Mouse (Mus musculus) granulocyte monocyte progenitor cell, adult 5-6 weeks (primary cell): ENCODE results near the gene Cfap52. TPM values are rescaled to one million over a fixed set of nuclear protein-coding genes. Genes with fewer than 3 reads are reported as not detected.

ENCODE experiments used
- ATAC-seq: replicated peaks from 2 replicates; pipeline ENCODE4 v1.8.0; 2016; ENCODE audit warnings: mild to moderate bottlenecking, moderate TSS enrichment, inconsistent platforms; ENCODE audit not compliant: poor library complexity, severe bottlenecking
- total RNA-seq, 2 experiments: library from RNA; stranded (forward) in 1 of 2; stranded (reverse) in 1 of 2; fragments of 200-712, 200-1000 nt in 1 of 2; fragments of >200 nt in 1 of 2; fragmentation: Nextera tagmentation in 1 of 2; gene quantifications; 2 replicates each; pipeline ENCODE4 v1.2.3; 2014 to 2017

Gene Cfap52
- total RNA-seq, 2 experiments from 2014 or later, result not detected

DNA sequence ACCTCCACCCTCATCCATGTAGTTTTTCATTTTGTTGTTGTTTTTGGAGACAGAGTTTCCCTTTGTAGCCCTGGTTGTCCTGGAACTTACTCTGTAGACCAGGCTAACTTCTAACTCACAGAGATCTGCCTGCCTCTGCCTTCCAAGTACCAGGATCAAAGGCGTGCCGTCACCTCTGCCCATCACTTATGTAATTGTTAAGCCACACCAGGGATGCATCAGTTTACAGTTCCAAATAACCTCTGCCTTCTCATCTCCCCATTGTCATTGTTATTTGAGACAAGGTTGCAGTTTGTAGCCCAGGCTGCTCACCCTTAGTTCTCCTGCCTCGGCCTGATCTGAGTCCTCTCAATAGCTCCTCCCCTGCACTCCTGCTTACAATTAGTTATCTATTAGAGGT lies 33.3 kb downstream of the Cfap52 start:
- no peak for ATAC-seq

DNA sequence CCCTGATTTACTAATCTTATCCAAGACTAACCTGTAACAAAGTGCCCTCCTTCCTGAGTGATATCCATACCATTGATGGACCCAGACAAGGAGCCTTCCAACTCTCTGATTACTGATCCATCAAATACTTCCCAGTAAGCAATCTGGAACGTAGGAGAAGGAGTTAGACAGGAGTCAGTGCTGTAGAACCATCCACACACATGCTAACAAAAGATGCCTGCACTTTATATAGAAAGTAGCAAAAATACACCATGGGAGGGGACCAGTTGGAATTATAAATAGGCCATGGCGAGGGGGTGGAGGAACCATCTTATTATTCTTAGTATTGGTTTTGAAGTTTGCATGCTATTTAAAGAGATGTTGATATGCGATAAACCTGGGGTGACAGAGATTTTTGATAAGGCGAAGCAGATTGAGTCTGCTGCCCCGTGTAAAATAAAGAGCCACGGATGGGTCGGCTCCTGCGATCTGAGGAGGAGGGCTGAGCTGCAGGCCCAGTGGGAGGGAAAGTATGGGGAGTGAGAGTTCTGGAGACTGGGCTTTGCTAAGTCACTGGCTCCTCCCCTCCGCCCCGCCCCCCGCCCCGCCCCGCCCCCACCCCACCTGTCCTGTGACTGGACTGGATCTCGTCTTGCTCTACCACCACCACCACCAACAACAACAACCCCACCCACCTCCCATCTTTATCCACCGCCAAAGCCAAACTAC lies 38.9 kb downstream of the Cfap52 start:
- ATAC-seq, result no peak

- ATAC-seq, result no peak
Measured at GRCm38 (mm10) chr11:67925000-67925399, 40.5 kb downstream of the Cfap52 start.

GRCm38 (mm10) chr11:67923720-67924119 lies 41.7 kb downstream of the Cfap52 start:
- ATAC-seq, result no peak

- peak; percentile 82 for ATAC-seq
Measured at GRCm38 (mm10) chr11:67922755-67923125, 42.7 kb downstream of the Cfap52 start.

- peak; percentile 60 for ATAC-seq
Measured at GRCm38 (mm10) chr11:67921827-67922754, 43.4 kb downstream of the Cfap52 start, which contains the start of gene Usp43. Gene Usp43, minus strand, starts transcription at chr11:67922153.

DNA sequence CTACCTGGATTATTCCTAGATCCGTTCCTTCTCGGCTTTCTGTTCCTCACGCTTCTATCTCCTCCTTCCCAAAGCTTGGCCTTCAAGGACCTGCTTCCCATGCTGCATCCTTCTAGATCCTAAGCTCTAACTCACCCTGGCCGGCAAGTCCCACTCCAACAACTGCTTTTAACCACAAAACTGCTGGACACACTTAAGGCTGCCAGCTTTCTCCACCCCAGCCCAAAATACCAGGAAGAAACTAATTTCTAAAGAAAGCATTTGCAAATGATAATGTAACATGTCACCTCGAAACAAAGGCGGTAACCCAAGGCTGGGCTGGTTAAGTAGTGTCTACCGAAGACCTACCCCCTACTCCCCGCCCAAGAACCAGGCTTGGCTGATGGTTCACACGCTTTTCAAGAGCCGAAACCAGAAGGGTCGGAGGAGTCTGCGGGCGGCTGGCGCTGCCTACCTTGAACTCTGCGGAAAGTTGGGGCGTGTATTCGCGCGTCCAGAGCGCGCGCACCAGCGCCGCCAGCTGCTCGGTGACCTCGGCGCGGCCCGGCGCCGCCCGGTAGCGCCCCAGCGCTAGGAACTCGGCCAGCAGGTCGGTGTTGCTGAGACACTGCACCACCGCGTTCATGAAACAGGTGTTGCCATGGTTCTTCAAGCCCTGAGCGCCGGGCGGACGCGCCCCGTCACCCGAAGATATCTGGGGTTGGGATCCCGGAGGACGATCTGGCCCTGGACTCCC lies 44.2 kb downstream of the Cfap52 start:
- peak; percentile 33 for ATAC-seq

GRCm38 (mm10) chr11:67920226-67920960 lies 45.1 kb downstream of the Cfap52 start:
- ATAC-seq, result no peak

GRCm38 (mm10) chr11:67919593-67919992 lies 45.9 kb downstream of the Cfap52 start:
- ATAC-seq, result no peak

- no peak for ATAC-seq
Measured at GRCm38 (mm10) chr11:67917126-67917525, 48.3 kb downstream of the Cfap52 start.

- ATAC-seq, result no peak
Measured at GRCm38 (mm10) chr11:67911074-67911473, 54.4 kb downstream of the Cfap52 start.

- ATAC-seq, result no peak
Measured at GRCm38 (mm10) chr11:67903756-67904155, 61.7 kb downstream of the Cfap52 start.

GRCm38 (mm10) chr11:67897064-67897560 lies 68.3 kb downstream of the Cfap52 start:
- ATAC-seq, result peak; percentile 68

- ATAC-seq, result no peak
Measured at GRCm38 (mm10) chr11:67895641-67896040, 69.8 kb downstream of the Cfap52 start.

DNA sequence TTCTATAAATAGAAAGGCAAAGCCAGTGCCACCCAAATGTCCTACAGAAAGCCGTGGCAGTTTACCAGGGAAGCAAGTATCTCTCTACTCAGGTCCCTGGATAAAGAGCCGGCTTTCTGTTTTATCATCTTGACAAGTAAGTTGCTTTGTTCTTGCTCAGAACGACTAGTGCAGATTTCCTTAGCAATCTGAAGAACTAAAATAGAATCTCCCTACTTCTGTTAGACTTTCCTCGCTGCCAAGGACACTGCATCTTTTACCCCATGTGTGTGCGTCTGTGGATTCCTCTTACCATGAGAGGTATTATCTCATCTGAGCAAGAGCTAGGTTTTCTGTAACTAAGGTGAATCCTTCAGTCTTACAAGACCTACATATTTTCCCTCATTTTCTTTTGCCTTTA lies 76.9 kb downstream of the Cfap52 start:
- ATAC-seq, result no peak

- ATAC-seq, result no peak
Measured at GRCm38 (mm10) chr11:67885921-67886320, 79.5 kb downstream of the Cfap52 start.
